Mouse (Mus musculus) MEL (cell line): ENCODE measurements around the gene Gng7.

Experiments used
- CTCF ChIP-seq, 3 experiments: IDR thresholded peaks in 2 of 3; conservative IDR thresholded peaks in 1 of 3; 2 replicates each; pipeline ENCODE4 v1.5.1; 2011 to 2012; ENCODE audit warnings: low read length in 3 of 3, low read depth in 2 of 3, mild to moderate bottlenecking in 2 of 3, improper control_type of control experiment in 1 of 3, inconsistent platforms in 1 of 3, mixed read lengths in 1 of 3, moderate library complexity in 1 of 3; ENCODE audit not compliant: control insufficient read depth in 1 of 3, insufficient read depth in 1 of 3, poor library complexity in 1 of 3, severe bottlenecking in 1 of 3
- GABPA ChIP-seq: IDR thresholded peaks from 2 replicates; pipeline ENCODE4 v1.6.1; 2012; ENCODE audit warnings: low read depth, mild to moderate bottlenecking, inconsistent platforms, low read length, improper control_type of control experiment, moderate library complexity
- POLR2A ChIP-seq, 2 experiments: IDR thresholded peaks; 2 replicates each; pipeline ENCODE4 v1.6.1; 2011 to 2012; ENCODE audit warnings: low read length in 2 of 2, mild to moderate bottlenecking in 2 of 2, control low read depth in 1 of 2, improper control_type of control experiment in 1 of 2, low read depth in 1 of 2, moderate library complexity in 1 of 2; ENCODE audit not compliant: control insufficient read depth in 1 of 2, insufficient read depth in 1 of 2, poor library complexity in 1 of 2
- UBTF ChIP-seq: IDR thresholded peaks from 2 replicates; pipeline ENCODE4 v1.6.1; 2012; ENCODE audit warnings: low read depth, mild to moderate bottlenecking, inconsistent platforms, low read length, improper control_type of control experiment, moderate library complexity, borderline replicate concordance; ENCODE audit not compliant: insufficient read depth
- USF1 ChIP-seq: IDR thresholded peaks from 2 replicates; pipeline ENCODE4 v1.6.1; 2014; ENCODE audit warnings: low read depth, mild to moderate bottlenecking, inconsistent platforms, low read length, improper control_type of control experiment, moderate library complexity

- no peak for TF ChIP-seq CTCF (IDR thresholded peaks at IDR 0.05 in 2 of 3, conservative IDR thresholded peaks at IDR 0.05 in 1 of 3; ENCODE audit: control insufficient read depth in 1 of 3, insufficient read depth in 1 of 3, low read depth in 2 of 3, low read length in 3 of 3, poor library complexity in 1 of 3, severe bottlenecking in 1 of 3)
- no peak for TF ChIP-seq USF1
- no peak for TF ChIP-seq UBTF
- no peak for TF ChIP-seq POLR2A (IDR thresholded peaks at IDR 0.05; ENCODE audit: control insufficient read depth in 1 of 2, insufficient read depth in 1 of 2, low read depth in 1 of 2, low read length in 2 of 2, poor library complexity in 1 of 2)
- no peak for TF ChIP-seq GABPA
Observed at GRCm38 (mm10) chr10:80904004-80904693, 110.6 kb downstream of the Gng7 start.
